Mouse (Mus musculus): ENCODE measurements around the gene Foxm1.
"Not testable (repeated sequence)": the region's sequence is repeated elsewhere in the genome, so short reads cannot be mapped to it uniquely, and the experiment has no call there.

The Foxm1 gene

GRCm38 (mm10) chr6:128376371-128377085 is 13.8 kb downstream of the Foxm1 start:
- no peak for DNase-seq

GRCm38 (mm10) chr6:128379636-128380035 is 16.9 kb downstream of the Foxm1 start:
- DNase-seq: no peak

GRCm38 (mm10) chr6:128380594-128381167 is 17.9 kb downstream of the Foxm1 start:
- DNase-seq: not testable (repeated sequence)

GRCm38 (mm10) chr6:128381254-128381653 is 18.5 kb downstream of the Foxm1 start:
- no peak for DNase-seq

GRCm38 (mm10) chr6:128383752-128384151 is 21.0 kb downstream of the Foxm1 start:
- no peak for DNase-seq

GRCm38 (mm10) chr6:128385026-128385425 is 22.3 kb downstream of the Foxm1 start:
- DNase-seq: no peak

- no peak for DNase-seq
These were observed 26.4 kb downstream of the Foxm1 start for GRCm38 (mm10) chr6:128389185-128389584.

- no peak for DNase-seq
These were observed 27.9 kb downstream of the Foxm1 start for GRCm38 (mm10) chr6:128390683-128391082.

GRCm38 (mm10) chr6:128397574-128398261 is 35.0 kb downstream of the Foxm1 start:
- DNase-seq: no peak

- no peak for DNase-seq
These were observed 36.2 kb downstream of the Foxm1 start, which contains the start of gene Nrip2 for GRCm38 (mm10) chr6:128398996-128399395. Gene Nrip2 (plus strand): TSS chr6:128399296.

GRCm38 (mm10) chr6:128399421-128400185 is 36.8 kb downstream of the Foxm1 start:
- DNase-seq: peak; percentile 81

- DNase-seq: peak; percentile 25
These were observed 41.9 kb downstream of the Foxm1 start for GRCm38 (mm10) chr6:128404708-128405107.

GRCm38 (mm10) chr6:128408544-128409125 is 45.9 kb downstream of the Foxm1 start:
- no peak for DNase-seq

GRCm38 (mm10) chr6:128410305-128410704 is 47.5 kb downstream of the Foxm1 start:
- peak; percentile 14 for DNase-seq

- DNase-seq: peak; percentile 73
These were observed 48.3 kb downstream of the Foxm1 start for GRCm38 (mm10) chr6:128411115-128411514.

GRCm38 (mm10) chr6:128416169-128416568 is 53.4 kb downstream of the Foxm1 start:
- DNase-seq: no peak

GRCm38 (mm10) chr6:128418076-128418475 is 55.3 kb downstream of the Foxm1 start:
- no peak for DNase-seq

GRCm38 (mm10) chr6:128421036-128421435 is 58.3 kb downstream of the Foxm1 start:
- DNase-seq: no peak

- DNase-seq: no peak
These were observed 58.7 kb downstream of the Foxm1 start for GRCm38 (mm10) chr6:128421480-128421879.

- DNase-seq: peak; percentile 57
These were observed 60.9 kb downstream of the Foxm1 start for GRCm38 (mm10) chr6:128423496-128424268.

GRCm38 (mm10) chr6:128424269-128425019 is 61.7 kb downstream of the Foxm1 start, which contains the start of gene Itfg2:
Gene Itfg2 (minus strand): TSS chr6:128424931.
- peak; percentile 98 for DNase-seq

Data from cerebellum, adult 9-11 months (tissue).